Mouse (Mus musculus) adrenal gland, postnatal 14 days (tissue): ENCODE results near the gene Cct8. TPM values are rescaled to one million over a fixed set of nuclear protein-coding genes. Genes with fewer than 3 reads are reported as not detected.

Experiments
- DNase-seq: peaks from one replicate; pipeline ENCODE4 v3.0.0; 2021; ENCODE audit warnings: mixed read lengths
- total RNA-seq: library from RNA; stranded (reverse); gene quantifications from 2 replicates; pipeline ENCODE4 v1.2.3, GENCODE M21; 2021

Gene Cct8
- total RNA-seq, 1 experiment from 2014 or later: 192 TPM

DNA sequence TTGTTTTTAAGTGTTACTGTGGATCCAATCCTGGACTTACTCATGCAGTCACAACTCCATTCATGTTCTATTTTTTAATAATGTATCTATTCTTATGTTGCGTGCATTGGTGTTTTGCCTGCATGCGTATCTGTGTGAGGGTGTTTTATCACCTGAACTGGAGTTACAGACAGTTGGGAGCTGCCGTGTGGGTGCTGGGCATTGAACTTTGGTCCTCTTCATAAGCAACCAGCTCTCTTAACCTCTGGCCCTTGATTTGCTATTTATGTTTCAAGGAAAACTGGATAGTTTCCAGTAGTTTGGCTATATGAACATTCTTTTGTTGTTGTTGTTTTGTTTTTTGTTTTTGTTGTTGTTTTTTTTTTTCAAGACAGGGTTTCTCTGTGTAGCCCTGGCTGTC is 50.1 kb downstream of the Cct8 start:
- no peak for DNase-seq

GRCm38 (mm10) chr16:87445110-87445509 is 50.6 kb downstream of the Cct8 start:
- DNase-seq: no peak

GRCm38 (mm10) chr16:87444071-87444470 is 51.6 kb downstream of the Cct8 start:
- peak; percentile 25 for DNase-seq

DNA sequence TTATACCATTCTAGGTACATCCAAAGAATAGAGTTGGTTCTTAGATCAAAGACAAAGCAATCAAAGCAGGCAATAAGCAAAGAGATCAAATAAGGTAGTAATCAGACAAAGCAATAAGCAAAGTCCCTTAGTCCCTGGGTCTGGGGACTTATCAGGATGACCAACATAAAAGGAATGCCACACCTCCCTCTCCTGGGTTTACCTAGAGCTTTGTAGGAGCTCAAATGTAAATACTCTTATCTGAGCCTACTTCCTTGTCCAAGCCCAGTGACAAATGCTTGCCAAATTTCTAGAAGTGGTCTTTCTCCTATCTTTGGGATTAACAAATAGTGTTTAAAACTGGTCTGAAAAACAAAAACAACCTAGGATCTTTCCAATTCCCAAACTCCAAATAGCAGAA is 52.4 kb downstream of the Cct8 start:
- DNase-seq: no peak

- no peak for DNase-seq
These were observed 53.4 kb downstream of the Cct8 start for GRCm38 (mm10) chr16:87442291-87442690.

DNA sequence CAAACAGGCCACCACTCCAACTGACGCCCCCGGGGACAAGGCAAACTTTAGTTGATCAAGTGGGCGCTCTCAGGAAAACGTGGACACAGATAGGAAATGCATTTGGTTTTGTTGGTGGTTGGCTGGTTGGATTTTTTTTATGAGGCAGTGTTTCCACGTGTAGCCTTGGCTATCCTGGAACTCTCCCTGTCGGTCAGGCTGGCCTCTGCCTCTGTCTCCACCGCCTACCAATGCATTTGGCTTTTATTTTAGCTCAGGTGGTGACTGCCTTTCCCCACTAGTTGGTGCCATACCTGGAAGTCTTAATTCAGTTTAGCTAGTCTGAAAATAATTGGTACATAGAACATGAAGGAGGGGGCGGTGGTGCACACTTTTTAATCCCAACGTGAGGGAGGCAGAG is 54.6 kb downstream of the Cct8 start:
- DNase-seq: peak; percentile 22

DNA sequence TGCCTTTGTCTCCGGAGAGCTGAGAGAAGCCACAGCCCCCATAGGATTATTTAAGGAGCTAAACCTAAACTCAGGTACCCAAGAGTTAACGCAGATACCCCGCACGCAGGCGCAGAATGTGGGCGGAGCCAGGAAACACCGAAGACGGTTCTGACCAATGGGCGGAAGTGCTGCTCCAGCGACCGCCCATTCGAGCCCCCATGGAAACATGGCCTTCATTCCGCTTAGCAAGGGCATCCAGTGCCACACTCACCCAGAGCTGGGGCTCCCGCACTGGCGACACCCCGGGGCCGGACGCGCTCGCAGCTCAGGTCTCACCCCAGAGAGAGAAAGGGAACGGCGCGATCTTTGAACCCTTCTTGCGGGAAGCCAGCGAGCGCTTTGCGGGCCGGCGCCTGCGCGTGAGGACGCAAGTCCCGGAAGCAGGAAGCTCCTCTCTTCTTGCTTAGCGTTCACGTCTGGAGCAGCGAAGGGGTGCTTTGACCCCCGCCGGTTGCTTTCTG is 55.4 kb downstream of the Cct8 start, which contains the start of gene Rwdd2b:
Rwdd2b (minus strand) TSS at position 390 of the 503 bp plus-strand sequence.
- DNase-seq: peak; percentile 96

DNA sequence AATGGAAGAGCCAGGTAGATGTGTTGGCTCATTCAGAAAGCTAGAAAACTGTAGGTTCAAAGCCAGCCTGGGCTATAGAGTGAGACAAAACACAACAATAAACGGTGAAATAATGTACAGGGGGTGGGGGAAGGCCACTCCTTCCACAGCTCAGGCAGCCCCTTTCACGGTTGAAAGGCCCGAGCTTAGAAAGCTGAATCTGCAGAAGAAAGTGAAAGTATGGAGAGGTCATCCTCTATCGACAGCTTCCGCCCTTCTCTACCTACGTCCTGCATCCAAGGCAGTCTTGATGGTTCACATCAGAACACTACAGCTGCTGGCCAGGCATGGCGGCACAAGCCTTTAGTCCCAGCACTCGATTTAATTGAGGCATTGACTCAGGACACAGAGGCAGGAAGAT is 57.0 kb downstream of the Cct8 start:
- no peak for DNase-seq

DNA sequence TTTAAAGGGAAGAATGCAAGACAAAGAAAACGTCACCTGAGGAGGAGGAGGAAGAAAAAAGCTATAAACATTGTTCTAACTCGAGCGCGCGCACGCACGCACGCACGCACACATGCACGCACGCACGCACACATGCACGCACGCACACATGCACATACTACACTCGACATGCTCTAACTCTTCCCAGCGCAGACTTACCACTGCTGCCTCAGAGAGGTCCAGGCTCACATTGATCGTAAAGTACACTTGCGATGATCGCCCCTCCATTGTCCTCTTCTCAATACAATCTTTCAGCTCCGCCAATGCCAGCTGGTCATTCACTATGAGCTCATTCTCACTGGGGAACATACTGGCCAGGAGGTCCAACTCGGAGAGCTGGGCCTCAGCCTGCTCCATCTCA is 58.6 kb downstream of the Cct8 start:
- DNase-seq: no peak

DNA sequence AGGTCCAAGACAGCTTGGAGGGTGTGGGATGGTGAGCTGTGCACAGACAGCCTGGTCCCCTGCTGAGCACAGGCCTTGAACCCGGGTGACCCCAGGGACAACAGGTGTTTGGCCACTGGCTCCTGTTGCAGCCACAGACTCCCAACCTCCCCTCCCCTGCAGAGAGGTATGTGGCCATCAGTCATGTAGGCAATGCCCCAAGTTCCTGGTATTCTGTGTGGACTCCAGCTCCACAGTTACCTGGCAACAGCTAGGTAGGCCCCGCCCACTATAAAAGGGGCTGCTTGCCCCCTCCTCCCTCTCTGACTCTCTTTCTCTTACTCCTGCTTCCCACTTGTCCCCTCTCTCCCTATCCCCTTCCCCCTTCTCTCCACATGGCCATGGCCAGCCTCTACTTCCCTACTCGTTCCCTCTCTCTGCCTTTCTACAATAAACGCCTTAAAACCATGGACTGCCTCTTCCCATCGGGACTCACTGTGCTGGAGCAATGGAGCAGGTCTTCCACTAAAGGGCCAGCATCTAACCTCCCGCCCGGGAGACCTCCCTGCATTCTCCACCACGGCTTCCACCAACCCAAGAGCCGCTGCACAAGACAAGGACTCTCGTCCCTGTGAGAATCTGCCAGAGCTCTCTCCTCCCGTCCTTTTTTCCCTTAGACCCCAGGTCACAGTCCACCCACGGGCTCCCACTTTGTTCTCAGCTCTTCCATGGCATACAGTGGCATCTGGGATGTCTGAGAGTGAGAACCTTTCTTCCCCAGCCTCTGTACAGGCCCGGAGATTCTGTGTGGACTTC is 60.1 kb downstream of the Cct8 start:
- DNase-seq: no peak

GRCm38 (mm10) chr16:87434946-87435345 is 60.7 kb downstream of the Cct8 start:
- no peak for DNase-seq

GRCm38 (mm10) chr16:87434266-87434665 is 61.4 kb downstream of the Cct8 start:
- no peak for DNase-seq

Other genes starting within 250 kb of the Cct8 start
- 21.0 and 24.1 TPM in 2 replicates for gene N6amt1, start 141.7 kb downstream of the Cct8 start, total RNA-seq
- 33.6 and 35.7 TPM in 2 replicates for gene Ltn1, start 63.3 kb downstream of the Cct8 start, total RNA-seq
- gene Rwdd2b, start 55.3 kb downstream of the Cct8 start, total RNA-seq: 6.4 and 8.6 TPM in 2 replicates
- 78.6 and 78.9 TPM in 2 replicates for gene Usp16, start 41.2 kb downstream of the Cct8 start, total RNA-seq
- gene Map3k7cl, start 57.5 kb upstream of the Cct8 start, total RNA-seq: 1.2 and 2.3 TPM in 2 replicates
- 21.5 and 23.5 TPM in 2 replicates for gene Bach1, start 203.1 kb upstream of the Cct8 start, total RNA-seq